Mouse (Mus musculus): ENCODE data around the gene Lrrfip2. TPM values are rescaled to one million over a fixed set of nuclear protein-coding genes. Genes with fewer than 3 reads are reported as not detected.

Gene Lrrfip2
- polyA plus RNA-seq, 1 experiment from 2014 or later: 34.5 TPM

GRCm38 (mm10) chr9:111144711-111145110 is 27.3 kb downstream of the Lrrfip2 start:
- Histone ChIP-seq H3K9ac (replicated peaks; ENCODE audit: low read depth, low read length) (no peak overlapping the region), H3K4me2 (replicated peaks; ENCODE audit: low read depth, low read length) (no peak overlapping the region), H3K4me1 (ENCODE audit: control insufficient read depth, insufficient read depth, low read length) (peaks cover 12% of the 10 kb centered on the region; the same call in 1 of the 2 replicates), H3K9me3 (ENCODE audit: control insufficient read depth, low read depth, low read length) (no peaks in the 10 kb centered on the region), H3K27ac (ENCODE audit: low read length) (no peak overlapping the region), H3K4me3 (ENCODE audit: low read depth, low read length) (no peak overlapping the region), H3K36me3 (ENCODE audit: control insufficient read depth, insufficient read depth, low read length) (no peaks in the 10 kb centered on the region), H3K27me3 (ENCODE audit: control insufficient read depth, insufficient read depth, low read length) (no peaks in the 10 kb centered on the region)
- ATAC-seq (ENCODE audit: insufficient number of reproducible peaks, insufficient read depth, low FRiP score, low read depth): no peak
- WGBS: 82% methylated on average over 1 of the region's 1 CpGs

DNA sequence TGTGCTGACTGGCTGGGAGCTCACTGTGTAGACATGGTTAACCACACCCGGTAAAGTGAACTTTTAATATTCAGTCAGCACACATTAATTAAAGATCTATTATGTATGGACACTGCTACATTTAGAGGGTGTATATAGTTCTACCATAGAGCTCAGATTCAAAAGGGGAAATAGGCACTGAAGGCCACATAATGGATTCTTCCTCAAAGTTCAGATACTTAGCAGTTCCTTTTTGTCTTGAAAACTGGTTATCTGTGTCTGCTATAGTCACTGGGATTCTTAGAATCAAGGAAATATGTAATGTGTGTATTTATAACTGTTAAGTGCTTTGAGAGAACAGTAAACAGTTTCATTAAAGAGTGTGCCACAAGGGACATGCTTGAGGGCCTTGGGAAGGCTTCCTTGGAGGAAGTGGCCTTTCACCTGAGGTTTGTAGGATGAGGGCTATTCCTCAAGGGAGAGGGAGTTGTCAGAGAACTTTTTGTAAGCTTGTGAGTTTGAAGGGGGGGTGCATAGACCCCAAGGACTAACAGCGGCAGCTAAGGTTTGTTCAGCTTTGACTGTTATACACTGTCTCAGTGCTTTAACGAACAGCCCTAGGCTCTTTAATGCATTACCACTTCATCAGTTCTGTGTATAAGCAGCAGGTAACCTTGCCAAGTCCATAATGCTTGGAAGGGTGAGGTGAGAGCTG is 28.3 kb downstream of the Lrrfip2 start:
- ATAC-seq (ENCODE audit: insufficient number of reproducible peaks, insufficient read depth, low FRiP score, low read depth): no peak
- Histone ChIP-seq H3K9ac (replicated peaks; ENCODE audit: low read depth, low read length) (no peak overlapping the region), H3K4me2 (replicated peaks; ENCODE audit: low read depth, low read length) (no peak overlapping the region), H3K27ac (ENCODE audit: low read length) (no peak overlapping the region), H3K27me3 (ENCODE audit: control insufficient read depth, insufficient read depth, low read length) (no peaks in the 10 kb centered on the region), H3K36me3 (ENCODE audit: control insufficient read depth, insufficient read depth, low read length) (no peaks in the 10 kb centered on the region), H3K9me3 (ENCODE audit: control insufficient read depth, low read depth, low read length) (no peaks in the 10 kb centered on the region), H3K4me3 (ENCODE audit: low read depth, low read length) (no peak overlapping the region), H3K4me1 (ENCODE audit: control insufficient read depth, insufficient read depth, low read length) (peaks cover 12% of the 10 kb centered on the region; the same call in 1 of the 2 replicates)
- WGBS: 74% methylated on average over 3 of the region's 3 CpGs

DNA sequence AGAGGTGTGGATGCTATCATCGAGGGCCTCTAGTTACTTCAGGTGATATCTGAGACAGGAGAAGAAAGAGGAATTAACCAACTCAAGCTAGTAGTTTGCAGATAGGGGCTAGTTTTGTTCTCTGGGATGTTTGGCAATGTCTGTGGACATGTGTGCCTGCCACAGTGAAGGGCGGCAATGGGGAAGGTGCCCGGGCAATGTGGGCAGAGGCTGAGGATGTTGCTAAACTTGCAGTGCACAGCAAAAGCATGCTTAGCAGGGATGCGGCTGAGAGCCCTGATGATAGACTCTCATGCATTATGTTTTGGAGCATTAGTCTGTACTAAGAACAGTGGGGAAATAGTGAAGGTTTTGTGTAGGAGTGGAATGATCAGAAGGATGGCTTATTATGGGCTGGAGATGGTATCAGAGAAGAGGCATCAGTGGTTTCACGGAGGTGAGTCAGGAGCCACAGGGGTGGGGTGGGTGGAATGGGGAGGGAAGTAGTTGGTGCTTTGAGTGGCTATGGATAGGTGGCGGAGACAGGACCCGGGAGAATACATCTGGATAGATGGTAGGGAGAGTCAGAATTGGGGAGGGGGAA is 28.9 kb downstream of the Lrrfip2 start:
- Histone ChIP-seq H3K4me3 (ENCODE audit: low read depth, low read length) (no peak overlapping the region), H3K9me3 (ENCODE audit: control insufficient read depth, low read depth, low read length) (no peaks in the 10 kb centered on the region), H3K27me3 (ENCODE audit: control insufficient read depth, insufficient read depth, low read length) (no peaks in the 10 kb centered on the region), H3K9ac (replicated peaks; ENCODE audit: low read depth, low read length) (no peak overlapping the region), H3K27ac (ENCODE audit: low read length) (no peak overlapping the region), H3K4me1 (ENCODE audit: control insufficient read depth, insufficient read depth, low read length) (peaks cover 12% of the 10 kb centered on the region; the same call in 1 of the 2 replicates), H3K36me3 (ENCODE audit: control insufficient read depth, insufficient read depth, low read length) (no peaks in the 10 kb centered on the region), H3K4me2 (replicated peaks; ENCODE audit: low read depth, low read length) (no peak overlapping the region)
- ATAC-seq (ENCODE audit: insufficient number of reproducible peaks, insufficient read depth, low FRiP score, low read depth): no peak
- 86% methylated on average over 7 of the region's 7 CpGs for whole genome bisulfite sequencing

GRCm38 (mm10) chr9:111148006-111148405 is 30.6 kb downstream of the Lrrfip2 start:
- no peak for ATAC-seq (ENCODE audit: insufficient number of reproducible peaks, insufficient read depth, low FRiP score, low read depth)
- WGBS: 42% methylated on average over 2 of the region's 2 CpGs

DNA sequence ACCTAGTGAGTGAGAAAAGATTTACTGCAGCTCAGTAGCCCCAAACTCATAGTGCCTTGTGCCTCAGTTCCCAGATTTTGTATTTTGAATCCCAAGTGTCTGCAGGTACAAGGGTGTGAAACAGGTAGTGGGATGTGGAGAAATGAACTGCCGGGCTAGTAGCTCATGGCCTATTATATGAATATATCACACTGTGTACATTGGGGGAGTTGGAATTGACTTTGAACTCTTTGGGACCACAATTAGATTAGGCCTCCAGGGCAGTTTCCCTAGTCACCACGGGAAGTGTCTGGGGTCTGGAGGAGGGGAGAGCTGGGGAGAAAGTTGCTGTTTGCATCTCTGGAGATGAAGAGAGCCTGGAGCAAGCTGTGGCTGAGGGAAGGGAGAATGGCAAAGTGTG is 31.0 kb downstream of the Lrrfip2 start:
- H3K9me3 ChIP-seq (ENCODE audit: control insufficient read depth, low read depth, low read length): no peaks in the 10 kb centered on the region
- 37% methylated on average over 2 of the region's 2 CpGs for WGBS
- no peaks in the 10 kb centered on the region for H3K36me3 ChIP-seq (ENCODE audit: control insufficient read depth, insufficient read depth, low read length)
- H3K9ac ChIP-seq (replicated peaks; ENCODE audit: low read depth, low read length): no peak overlapping the region
- no peak overlapping the region for H3K4me2 ChIP-seq (replicated peaks; ENCODE audit: low read depth, low read length)
- ATAC-seq (ENCODE audit: insufficient number of reproducible peaks, insufficient read depth, low FRiP score, low read depth): peak; percentile 62; the same call in 1 of the 2 replicates
- H3K4me1 ChIP-seq (ENCODE audit: control insufficient read depth, insufficient read depth, low read length): peaks cover 12% of the 10 kb centered on the region; the same call in 1 of the 2 replicates
- H3K4me3 ChIP-seq (ENCODE audit: low read depth, low read length): no peak overlapping the region
- no peaks in the 10 kb centered on the region for H3K27me3 ChIP-seq (ENCODE audit: control insufficient read depth, insufficient read depth, low read length)
- H3K27ac ChIP-seq (ENCODE audit: low read length): no peak overlapping the region

More at GRCm38 (mm10) chr9:111148006-111148405, 30.6 kb downstream of the Lrrfip2 start:
- H3K4me3 ChIP-seq (ENCODE audit: low read depth, low read length): no peak overlapping the region
- H3K9me3 ChIP-seq (ENCODE audit: control insufficient read depth, low read depth, low read length): no peaks in the 10 kb centered on the region
- peaks cover 12% of the 10 kb centered on the region; the same call in 1 of the 2 replicates for H3K4me1 ChIP-seq (ENCODE audit: control insufficient read depth, insufficient read depth, low read length)
- H3K27me3 ChIP-seq (ENCODE audit: control insufficient read depth, insufficient read depth, low read length): no peaks in the 10 kb centered on the region
- H3K27ac ChIP-seq (ENCODE audit: low read length): no peak overlapping the region
- H3K9ac ChIP-seq (replicated peaks; ENCODE audit: low read depth, low read length): no peak overlapping the region
- H3K36me3 ChIP-seq (ENCODE audit: control insufficient read depth, insufficient read depth, low read length): no peaks in the 10 kb centered on the region
- H3K4me2 ChIP-seq (replicated peaks; ENCODE audit: low read depth, low read length): no peak overlapping the region

DNA sequence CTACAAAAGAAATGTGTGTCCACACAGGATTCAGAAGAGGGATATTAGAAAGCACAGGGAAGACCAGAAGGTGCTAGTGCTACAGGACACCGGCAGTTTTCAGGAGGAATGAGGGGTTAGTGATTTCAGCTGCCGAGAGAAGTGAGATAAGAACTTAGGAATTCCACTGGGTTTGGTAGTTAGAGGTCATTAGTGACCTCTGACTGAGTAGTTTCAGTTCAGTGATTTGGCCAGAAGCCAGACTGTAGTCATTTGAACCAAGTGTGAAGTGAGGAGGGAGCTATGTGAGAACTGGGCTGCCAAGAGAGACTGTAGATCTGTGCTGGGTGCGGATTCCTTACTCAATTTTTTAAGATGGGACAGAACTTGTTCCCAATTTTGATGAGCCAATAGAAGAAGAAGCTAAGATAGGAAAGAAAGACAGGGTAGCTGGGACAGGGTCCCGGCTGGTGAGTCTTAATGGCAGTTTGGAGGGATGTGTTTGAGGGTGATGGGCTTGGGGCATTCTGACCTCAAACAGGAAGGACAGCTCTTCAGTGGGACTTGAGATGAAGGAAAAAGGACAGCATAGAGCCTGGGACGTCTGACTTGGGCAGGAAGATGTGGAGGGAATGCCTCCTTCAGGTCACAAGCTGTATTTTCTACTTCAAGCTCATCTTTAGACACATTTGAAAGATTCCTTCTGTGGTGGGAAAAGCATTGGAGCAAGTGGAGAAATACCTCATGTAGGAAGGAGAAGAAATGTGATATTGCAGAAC is 32.0 kb downstream of the Lrrfip2 start:
- Histone ChIP-seq H3K27me3 (ENCODE audit: control insufficient read depth, insufficient read depth, low read length) (no peaks in the 10 kb centered on the region), H3K27ac (ENCODE audit: low read length) (no peak overlapping the region), H3K9ac (replicated peaks; ENCODE audit: low read depth, low read length) (no peak overlapping the region), H3K36me3 (ENCODE audit: control insufficient read depth, insufficient read depth, low read length) (no peaks in the 10 kb centered on the region), H3K4me1 (ENCODE audit: control insufficient read depth, insufficient read depth, low read length) (peaks cover 12% of the 10 kb centered on the region; the same call in 1 of the 2 replicates), H3K4me2 (replicated peaks; ENCODE audit: low read depth, low read length) (no peak overlapping the region), H3K9me3 (ENCODE audit: control insufficient read depth, low read depth, low read length) (no peaks in the 10 kb centered on the region), H3K4me3 (ENCODE audit: low read depth, low read length) (no peak overlapping the region)
- WGBS: 38% methylated on average over 5 of the region's 5 CpGs
- ATAC-seq (ENCODE audit: insufficient number of reproducible peaks, insufficient read depth, low FRiP score, low read depth): peak; percentile 42; the same call in 1 of the 2 replicates

DNA sequence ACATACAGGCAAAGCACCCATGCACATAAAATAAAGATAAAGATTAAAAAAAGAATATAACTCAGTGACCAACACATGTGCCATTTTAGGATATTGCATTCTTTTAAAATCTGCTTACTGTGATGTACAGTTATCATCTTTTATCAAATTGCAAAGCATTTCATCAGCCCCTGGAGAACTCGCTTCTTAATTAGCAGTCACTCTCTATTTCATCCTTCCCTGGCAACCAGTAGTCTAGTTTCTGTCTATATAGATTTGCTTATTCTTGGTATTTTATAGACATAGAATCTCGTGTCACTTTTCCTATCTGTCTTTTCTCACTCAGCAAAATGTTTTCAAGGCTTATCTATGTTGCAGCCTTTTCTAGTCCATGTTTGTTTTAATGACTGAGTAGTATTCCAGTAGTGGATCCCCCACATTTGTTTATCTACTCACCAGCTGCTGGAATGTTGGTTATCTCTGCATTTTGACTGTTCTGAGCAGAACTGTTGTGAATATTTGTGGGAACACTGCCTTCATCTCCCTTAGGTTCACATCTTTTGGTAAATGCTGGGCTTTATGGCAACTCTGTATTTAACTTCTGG is 35.0 kb downstream of the Lrrfip2 start:
- no peak for ATAC-seq (ENCODE audit: insufficient number of reproducible peaks, insufficient read depth, low FRiP score, low read depth)
- H3K9ac ChIP-seq (replicated peaks; ENCODE audit: low read depth, low read length): no peak overlapping the region
- H3K9me3 ChIP-seq (ENCODE audit: control insufficient read depth, low read depth, low read length): no peaks in the 10 kb centered on the region
- H3K36me3 ChIP-seq (ENCODE audit: control insufficient read depth, insufficient read depth, low read length): no peaks in the 10 kb centered on the region
- no peak overlapping the region for H3K27ac ChIP-seq (ENCODE audit: low read length)
- WGBS: 85% methylated on average over 2 of the region's 2 CpGs
- H3K4me1 ChIP-seq (ENCODE audit: control insufficient read depth, insufficient read depth, low read length): peaks cover 12% of the 10 kb centered on the region; the same call in 1 of the 2 replicates
- H3K4me2 ChIP-seq (replicated peaks; ENCODE audit: low read depth, low read length): no peak overlapping the region
- no peak overlapping the region for H3K4me3 ChIP-seq (ENCODE audit: low read depth, low read length)
- H3K27me3 ChIP-seq (ENCODE audit: control insufficient read depth, insufficient read depth, low read length): no peaks in the 10 kb centered on the region

GRCm38 (mm10) chr9:111153026-111153425 is 35.6 kb downstream of the Lrrfip2 start:
- Histone ChIP-seq H3K4me3 (ENCODE audit: low read depth, low read length) (no peak overlapping the region), H3K27ac (ENCODE audit: low read length) (no peak overlapping the region), H3K9me3 (ENCODE audit: control insufficient read depth, low read depth, low read length) (no peaks in the 10 kb centered on the region), H3K4me1 (ENCODE audit: control insufficient read depth, insufficient read depth, low read length) (peaks cover 12% of the 10 kb centered on the region; the same call in 1 of the 2 replicates), H3K36me3 (ENCODE audit: control insufficient read depth, insufficient read depth, low read length) (no peaks in the 10 kb centered on the region), H3K27me3 (ENCODE audit: control insufficient read depth, insufficient read depth, low read length) (no peaks in the 10 kb centered on the region), H3K9ac (replicated peaks; ENCODE audit: low read depth, low read length) (no peak overlapping the region), H3K4me2 (replicated peaks; ENCODE audit: low read depth, low read length) (no peak overlapping the region)
- no peak for ATAC-seq (ENCODE audit: insufficient number of reproducible peaks, insufficient read depth, low FRiP score, low read depth)
- 94% methylated on average over 3 of the region's 3 CpGs for WGBS

All from stomach, embryonic 14.5 days (tissue).